Mouse (Mus musculus): ENCODE results near the gene Fgfr2. TPM values are rescaled to one million over a fixed set of nuclear protein-coding genes. Genes with fewer than 3 reads are reported as not detected.

Fgfr2 gene
- polyA plus RNA-seq, 1 experiment, result 59.9 TPM

DNA sequence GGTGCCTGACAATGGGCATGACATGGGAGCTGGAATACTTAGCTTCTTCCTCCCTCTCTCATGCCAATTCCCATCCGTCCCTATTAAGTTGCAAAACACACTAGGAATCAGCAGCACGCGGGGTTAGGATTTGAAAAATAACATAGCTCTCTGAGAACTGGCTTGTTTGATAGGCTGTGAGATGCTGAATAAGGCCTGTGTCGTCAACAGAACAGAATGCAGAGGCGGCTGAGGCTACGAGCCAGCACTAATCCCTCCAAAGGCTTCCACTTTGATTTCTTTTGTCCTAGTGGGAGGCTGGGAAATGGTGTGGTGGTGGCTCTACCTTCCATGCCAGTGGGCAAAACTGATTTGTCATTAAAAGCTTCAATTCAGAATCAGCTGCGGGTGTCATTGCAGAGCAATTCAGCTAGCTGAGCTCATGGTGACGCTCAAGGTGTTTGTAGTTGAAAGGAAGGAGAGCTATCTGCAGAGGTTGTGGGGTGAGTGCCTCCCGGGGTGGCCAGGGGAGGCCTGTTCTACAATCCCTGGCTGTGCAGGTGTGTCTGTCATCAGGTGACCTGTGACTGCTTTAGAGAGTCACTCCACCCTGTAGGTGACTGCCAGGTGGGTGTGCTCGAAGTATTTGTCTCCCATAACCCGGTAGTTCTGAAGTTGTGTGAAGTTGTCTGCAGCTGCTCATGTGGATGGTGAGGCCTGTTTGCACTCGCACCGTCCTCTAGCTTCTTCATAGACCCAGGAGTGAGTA, 2532.9 kb downstream of the Fgfr2 start:
- H3K4me3 ChIP-seq (ENCODE audit: insufficient read depth, low read length), result no peak overlapping the region
- TF ChIP-seq POLR2A (IDR thresholded peaks at IDR 0.05; ENCODE audit: low read depth, low read length) (no peak), CTCF (IDR thresholded peaks at IDR 0.05; ENCODE audit: borderline replicate concordance, insufficient read depth, low read length) (no peak)
- no peaks in the 10 kb centered on the region for H3K4me1 ChIP-seq (ENCODE audit: control insufficient read depth, insufficient read depth, low read length)
- no peak overlapping the region for H3K27ac ChIP-seq (ENCODE audit: insufficient read depth, low read length)

DNA sequence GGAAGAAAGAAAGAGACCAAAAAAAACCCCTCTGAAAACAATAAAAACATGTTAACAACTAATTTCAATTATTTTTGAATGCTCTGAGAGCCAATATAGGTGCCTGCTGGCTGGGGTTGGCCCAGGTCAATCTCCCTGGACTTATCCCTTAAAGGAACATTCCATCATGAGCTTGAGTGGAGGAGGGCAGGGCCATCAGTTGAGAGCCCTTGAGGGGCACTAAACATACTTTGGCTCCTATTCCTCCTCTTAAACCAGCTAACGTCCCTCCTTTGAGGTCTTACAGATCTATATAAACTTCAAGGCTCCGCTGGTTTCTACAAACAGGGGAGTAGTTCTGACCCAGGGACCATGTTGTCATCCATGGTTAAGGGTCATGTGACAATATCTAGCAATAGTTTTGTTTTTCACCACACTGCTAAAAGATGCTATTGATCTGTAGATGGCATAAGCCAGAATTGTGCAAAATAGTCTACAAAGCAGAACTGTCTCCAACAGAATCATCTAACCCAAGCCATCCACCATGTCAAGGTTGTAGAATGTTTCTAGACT, 2536.6 kb downstream of the Fgfr2 start:
- Histone ChIP-seq H3K27ac (ENCODE audit: insufficient read depth, low read length) (no peak overlapping the region), H3K4me3 (ENCODE audit: insufficient read depth, low read length) (no peak overlapping the region), H3K4me1 (ENCODE audit: control insufficient read depth, insufficient read depth, low read length) (no peaks in the 10 kb centered on the region)
- TF ChIP-seq POLR2A (IDR thresholded peaks at IDR 0.05; ENCODE audit: low read depth, low read length) (no peak), CTCF (IDR thresholded peaks at IDR 0.05; ENCODE audit: borderline replicate concordance, insufficient read depth, low read length) (no peak)

DNA sequence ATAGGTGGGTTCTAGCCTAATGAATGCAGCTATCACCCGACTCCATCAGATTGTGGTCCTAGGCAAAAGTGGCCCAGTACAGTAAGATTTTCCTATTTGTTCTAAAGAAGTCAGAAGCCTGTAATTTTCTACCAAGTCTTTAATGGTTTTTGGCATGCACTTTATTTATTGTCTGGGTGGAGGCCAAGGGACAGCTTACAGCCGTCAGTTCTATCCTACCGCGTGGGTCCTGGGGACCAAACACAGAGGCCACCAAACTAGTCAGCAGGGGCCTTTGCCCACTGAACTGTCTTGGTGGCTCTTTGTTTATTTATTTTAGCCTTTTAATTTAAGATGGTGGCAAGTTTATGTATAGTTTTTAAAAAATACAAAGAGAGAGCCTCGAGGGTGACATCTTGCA, 2544.5 kb downstream of the Fgfr2 start:
- TF ChIP-seq POLR2A (IDR thresholded peaks at IDR 0.05; ENCODE audit: low read depth, low read length), result no peak
- TF ChIP-seq CTCF (IDR thresholded peaks at IDR 0.05; ENCODE audit: borderline replicate concordance, insufficient read depth, low read length), result no peak
- no peak overlapping the region for H3K4me3 ChIP-seq (ENCODE audit: insufficient read depth, low read length)
- H3K27ac ChIP-seq (ENCODE audit: insufficient read depth, low read length), result no peak overlapping the region
- 0 out of 2 replicates have a peak, but pooled peaks cover 5% of the 10 kb centered on the region for H3K4me1 ChIP-seq (ENCODE audit: control insufficient read depth, insufficient read depth, low read length)

DNA sequence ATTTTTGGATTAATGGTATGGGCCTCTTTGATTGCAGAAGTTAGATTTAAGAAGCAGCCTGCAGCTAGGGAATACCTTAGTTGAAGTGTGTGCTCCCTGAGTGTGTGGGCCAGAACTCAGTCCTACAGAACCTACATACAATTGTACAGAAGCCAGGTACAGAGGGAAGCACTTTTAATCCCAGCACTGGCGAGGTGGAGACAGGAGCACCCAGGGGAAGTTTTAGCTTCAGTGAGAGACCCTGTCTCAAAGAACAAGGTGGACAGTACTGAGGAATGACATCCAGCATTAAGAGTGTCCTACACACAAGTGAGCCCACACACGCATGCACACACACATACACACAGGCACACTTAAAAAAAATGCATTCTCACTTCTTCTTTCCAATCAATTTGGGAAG, 2545.1 kb downstream of the Fgfr2 start:
- Histone ChIP-seq H3K4me3 (ENCODE audit: insufficient read depth, low read length) (no peak overlapping the region), H3K27ac (ENCODE audit: insufficient read depth, low read length) (no peak overlapping the region)
- no peak for TF ChIP-seq CTCF (IDR thresholded peaks at IDR 0.05; ENCODE audit: borderline replicate concordance, insufficient read depth, low read length)
- no peak for TF ChIP-seq POLR2A (IDR thresholded peaks at IDR 0.05; ENCODE audit: low read depth, low read length)

DNA sequence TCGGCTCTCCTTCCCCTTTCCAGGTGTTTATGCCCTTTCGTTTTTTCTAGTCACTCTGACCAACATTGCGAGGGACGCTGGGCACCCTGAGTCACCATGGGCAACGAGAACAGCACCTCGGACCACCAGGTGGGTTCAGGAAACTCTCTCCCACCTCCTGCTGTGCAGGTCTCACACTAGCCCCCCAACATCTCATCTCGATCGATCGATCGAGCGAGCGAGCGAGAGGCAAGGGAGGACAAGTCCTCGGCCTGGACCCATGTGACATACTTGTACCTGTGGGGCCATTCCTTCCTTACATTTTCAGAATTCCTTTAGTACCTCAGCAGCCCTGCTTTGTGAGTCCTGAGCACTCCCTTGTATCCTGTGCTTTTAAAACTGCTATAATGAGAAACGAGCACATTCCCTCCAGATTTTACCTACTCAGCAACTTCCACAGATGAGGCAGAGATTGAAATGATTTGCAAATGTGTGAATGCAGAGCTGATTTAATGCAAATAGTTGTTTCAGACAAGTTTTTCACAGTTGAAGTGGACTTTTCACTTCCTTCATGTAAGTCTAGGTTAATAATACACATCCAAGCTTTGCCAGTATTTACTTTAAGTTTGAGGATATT, 2545.7 kb downstream of the Fgfr2 start, which contains the start of gene Tacc2:
Tacc2 (plus strand) TSS at position 51 of the 616 bp plus-strand sequence.
- Histone ChIP-seq H3K4me3 (ENCODE audit: insufficient read depth, low read length) (peak within 1 kb of the TSS; percentile 1; the same call in 1 of the 2 replicates), H3K27ac (ENCODE audit: insufficient read depth, low read length) (no peak within 1 kb of the TSS), H3K4me1 (ENCODE audit: control insufficient read depth, insufficient read depth, low read length) (0 out of 2 replicates have a peak, but pooled peaks cover 5% of the 10 kb centered on the region)
- TF ChIP-seq CTCF (IDR thresholded peaks at IDR 0.05; ENCODE audit: borderline replicate concordance, insufficient read depth, low read length) (no peak), POLR2A (IDR thresholded peaks at IDR 0.05; ENCODE audit: low read depth, low read length) (no peak)

More for the DNA sequence above, 2545.1 kb downstream of the Fgfr2 start:
- H3K4me1 ChIP-seq (ENCODE audit: control insufficient read depth, insufficient read depth, low read length), result 0 out of 2 replicates have a peak, but pooled peaks cover 5% of the 10 kb centered on the region

DNA sequence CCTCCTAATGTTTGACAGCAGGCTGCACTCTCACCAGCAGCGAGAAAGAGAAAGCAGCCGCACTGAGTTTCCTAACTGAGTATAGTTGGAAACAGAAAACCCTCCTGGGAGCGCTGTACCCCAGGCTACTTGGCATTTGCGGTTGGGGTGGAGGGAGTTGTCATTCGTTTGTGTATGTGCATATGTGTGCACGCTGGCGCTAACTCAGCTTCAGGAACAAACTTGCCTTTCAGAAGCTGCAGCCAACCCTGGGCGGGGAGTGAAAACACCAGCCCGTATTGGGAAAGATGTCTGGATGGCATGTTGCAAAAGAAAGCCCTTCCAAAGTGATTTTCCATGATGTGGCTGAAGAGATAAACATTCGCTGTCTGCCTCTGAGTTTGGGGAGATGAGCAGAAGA, 2546.2 kb downstream of the Fgfr2 start:
- Histone ChIP-seq H3K27ac (ENCODE audit: insufficient read depth, low read length) (no peak overlapping the region), H3K4me1 (ENCODE audit: control insufficient read depth, insufficient read depth, low read length) (0 out of 2 replicates have a peak, but pooled peaks cover 5% of the 10 kb centered on the region), H3K4me3 (ENCODE audit: insufficient read depth, low read length) (peak overlapping the region; percentile 1; the same call in 1 of the 2 replicates)
- TF ChIP-seq CTCF (IDR thresholded peaks at IDR 0.05; ENCODE audit: borderline replicate concordance, insufficient read depth, low read length) (no peak), POLR2A (IDR thresholded peaks at IDR 0.05; ENCODE audit: low read depth, low read length) (no peak)

DNA sequence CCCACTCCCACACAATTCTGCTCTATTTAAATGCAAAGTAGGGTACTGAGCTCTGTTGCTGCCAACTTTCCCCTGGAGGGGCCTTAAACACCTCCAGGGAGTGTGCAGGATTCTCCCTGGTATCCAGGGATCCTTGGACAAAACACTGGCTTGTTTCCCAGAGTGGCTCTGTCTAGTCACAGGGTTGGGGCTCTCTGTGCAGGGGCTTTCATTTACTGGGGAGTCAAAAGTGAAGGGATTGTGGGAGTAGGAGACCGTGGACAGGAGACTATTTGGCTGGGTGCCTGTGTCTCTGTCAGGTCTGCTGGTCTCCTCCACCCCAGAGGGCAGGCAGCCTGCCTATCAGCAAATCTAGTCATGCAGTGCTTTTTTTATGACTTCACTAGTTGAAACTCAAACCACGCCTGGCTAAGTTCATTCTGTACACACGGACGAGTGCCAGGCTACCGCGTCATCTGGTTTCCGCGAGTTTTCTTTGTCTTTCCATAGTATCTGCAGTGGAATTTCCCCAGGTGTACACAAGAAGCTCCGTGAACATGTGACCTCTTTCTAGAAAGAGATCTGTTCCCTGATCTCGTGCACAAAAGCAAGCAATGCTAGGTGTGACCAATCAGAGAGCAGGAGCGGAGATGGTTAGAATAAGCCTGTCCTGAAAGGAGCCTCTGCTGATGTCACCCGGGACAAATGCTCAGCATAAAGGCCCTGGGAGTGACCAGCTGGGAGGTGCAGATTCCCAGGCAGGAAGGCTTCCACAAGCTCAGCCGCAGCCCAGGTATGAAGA, 2548.7 kb downstream of the Fgfr2 start:
- Histone ChIP-seq H3K4me3 (ENCODE audit: insufficient read depth, low read length) (no peak overlapping the region), H3K27ac (ENCODE audit: insufficient read depth, low read length) (no peak overlapping the region), H3K4me1 (ENCODE audit: control insufficient read depth, insufficient read depth, low read length) (0 out of 2 replicates have a peak, but pooled peaks cover 5% of the 10 kb centered on the region)
- TF ChIP-seq POLR2A (IDR thresholded peaks at IDR 0.05; ENCODE audit: low read depth, low read length) (no peak), CTCF (IDR thresholded peaks at IDR 0.05; ENCODE audit: borderline replicate concordance, insufficient read depth, low read length) (no peak)

DNA sequence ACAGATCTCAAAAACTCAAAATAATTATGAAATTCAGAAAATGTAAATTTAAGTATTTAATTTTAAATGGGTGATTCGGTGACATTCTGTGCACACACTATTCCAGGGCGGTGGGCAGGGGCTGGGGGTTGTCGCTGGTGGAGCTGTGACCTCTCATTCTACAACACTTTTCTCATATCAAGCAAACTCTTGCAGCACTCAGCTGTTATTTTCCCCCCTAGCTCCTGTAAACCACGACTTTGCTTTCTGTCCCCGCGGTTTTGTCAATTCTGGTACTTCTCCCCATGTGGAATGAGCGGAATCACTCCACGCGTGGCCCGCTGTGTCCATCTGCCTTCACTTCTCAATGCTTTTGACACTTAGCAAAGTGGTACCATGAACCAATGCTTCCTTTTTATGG, 2549.4 kb downstream of the Fgfr2 start:
- Histone ChIP-seq H3K27ac (ENCODE audit: insufficient read depth, low read length) (no peak overlapping the region), H3K4me1 (ENCODE audit: control insufficient read depth, insufficient read depth, low read length) (0 out of 2 replicates have a peak, but pooled peaks cover 5% of the 10 kb centered on the region), H3K4me3 (ENCODE audit: insufficient read depth, low read length) (no peak overlapping the region)
- no peak for TF ChIP-seq POLR2A (IDR thresholded peaks at IDR 0.05; ENCODE audit: low read depth, low read length)

DNA sequence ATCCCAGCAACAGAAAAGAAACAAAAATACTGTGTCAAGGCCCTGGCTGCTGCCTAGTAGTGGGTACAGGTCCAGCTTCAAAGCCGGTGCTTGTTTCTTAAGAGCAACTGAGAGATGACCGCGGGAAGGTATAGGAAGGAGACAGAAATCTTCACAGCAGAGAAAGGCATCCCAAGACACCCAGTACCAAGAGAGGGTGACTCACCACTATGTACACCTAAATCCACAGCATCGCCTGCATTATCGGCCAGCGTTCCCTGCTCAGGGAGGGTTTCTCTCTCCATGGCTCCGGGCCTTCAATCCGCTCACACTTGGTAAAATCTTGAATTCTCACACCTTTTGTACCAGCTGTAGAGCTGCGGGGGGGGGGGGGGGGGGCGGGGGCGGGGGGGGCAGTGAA, 2550.3 kb downstream of the Fgfr2 start, which contains the start of gene Nsmce4a:
Nsmce4a (minus strand) TSS at position 298 of the 400 bp plus-strand sequence.
- no peak within 1 kb of the TSS for H3K4me3 ChIP-seq (ENCODE audit: insufficient read depth, low read length)
- H3K27ac ChIP-seq (ENCODE audit: insufficient read depth, low read length), result no peak within 1 kb of the TSS
- TF ChIP-seq CTCF (IDR thresholded peaks at IDR 0.05; ENCODE audit: borderline replicate concordance, insufficient read depth, low read length) (no peak), POLR2A (IDR thresholded peaks at IDR 0.05; ENCODE audit: low read depth, low read length) (no peak)
- 0 out of 2 replicates have a peak, but pooled peaks cover 5% of the 10 kb centered on the region for H3K4me1 ChIP-seq (ENCODE audit: control insufficient read depth, insufficient read depth, low read length)
